Mouse (Mus musculus) liver, embryonic 14.5 days (tissue): Measurements from ENCODE around the gene Lrrfip2.

Source experiments
- CTCF ChIP-seq: IDR thresholded peaks from 2 replicates; pipeline ENCODE4 v1.5.1; 2016; ENCODE audit warnings: antibody characterized with exemption, low read depth, control low read depth
- EP300 ChIP-seq: IDR thresholded peaks from 2 replicates; pipeline ENCODE4 v1.6.1; 2016; ENCODE audit warnings: antibody characterized with exemption, low read depth

DNA sequence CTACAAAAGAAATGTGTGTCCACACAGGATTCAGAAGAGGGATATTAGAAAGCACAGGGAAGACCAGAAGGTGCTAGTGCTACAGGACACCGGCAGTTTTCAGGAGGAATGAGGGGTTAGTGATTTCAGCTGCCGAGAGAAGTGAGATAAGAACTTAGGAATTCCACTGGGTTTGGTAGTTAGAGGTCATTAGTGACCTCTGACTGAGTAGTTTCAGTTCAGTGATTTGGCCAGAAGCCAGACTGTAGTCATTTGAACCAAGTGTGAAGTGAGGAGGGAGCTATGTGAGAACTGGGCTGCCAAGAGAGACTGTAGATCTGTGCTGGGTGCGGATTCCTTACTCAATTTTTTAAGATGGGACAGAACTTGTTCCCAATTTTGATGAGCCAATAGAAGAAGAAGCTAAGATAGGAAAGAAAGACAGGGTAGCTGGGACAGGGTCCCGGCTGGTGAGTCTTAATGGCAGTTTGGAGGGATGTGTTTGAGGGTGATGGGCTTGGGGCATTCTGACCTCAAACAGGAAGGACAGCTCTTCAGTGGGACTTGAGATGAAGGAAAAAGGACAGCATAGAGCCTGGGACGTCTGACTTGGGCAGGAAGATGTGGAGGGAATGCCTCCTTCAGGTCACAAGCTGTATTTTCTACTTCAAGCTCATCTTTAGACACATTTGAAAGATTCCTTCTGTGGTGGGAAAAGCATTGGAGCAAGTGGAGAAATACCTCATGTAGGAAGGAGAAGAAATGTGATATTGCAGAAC lies 32.0 kb downstream of the Lrrfip2 start:
- no peak for TF ChIP-seq CTCF
- TF ChIP-seq EP300, result no peak
